Mouse (Mus musculus) lung, postnatal 36 days (tissue): ENCODE data around the gene Sertad1.
"Not testable (repeated sequence)": the region's sequence is repeated elsewhere in the genome, so short reads cannot be mapped to it uniquely, and the experiment has no call there.

Experiments used
- DNase-seq: peaks from one replicate; pipeline ENCODE4 v3.0.0; 2022; ENCODE audit warnings: mixed read lengths

The Sertad1 gene

GRCm38 (mm10) chr7:27473835-27474489 is 12.7 kb upstream of the Sertad1 start:
- no peak for DNase-seq

GRCm38 (mm10) chr7:27474490-27474954 is 12.2 kb upstream of the Sertad1 start:
- DNase-seq, result peak; percentile 100

- no peak for DNase-seq
Observed at GRCm38 (mm10) chr7:27475596-27475995, 11.1 kb upstream of the Sertad1 start.

GRCm38 (mm10) chr7:27476098-27476635 is 10.5 kb upstream of the Sertad1 start:
- DNase-seq, result no peak

GRCm38 (mm10) chr7:27478561-27478960 is 8.1 kb upstream of the Sertad1 start:
- no peak for DNase-seq

- no peak for DNase-seq
Observed at GRCm38 (mm10) chr7:27479750-27480149, 7.0 kb upstream of the Sertad1 start.

GRCm38 (mm10) chr7:27480506-27480905 is 6.2 kb upstream of the Sertad1 start:
- no peak for DNase-seq

- DNase-seq, result no peak
Observed at GRCm38 (mm10) chr7:27480927-27481626, 5.6 kb upstream of the Sertad1 start.

GRCm38 (mm10) chr7:27481627-27481969 is 5.1 kb upstream of the Sertad1 start:
- peak; percentile 92 for DNase-seq

- DNase-seq, result no peak
Observed at GRCm38 (mm10) chr7:27483860-27484259, 2.9 kb upstream of the Sertad1 start.

GRCm38 (mm10) chr7:27486102-27486769 is 474 bp upstream of the Sertad1 start:
- DNase-seq, result peak; percentile 68

GRCm38 (mm10) chr7:27487740-27488268 is 1.1 kb downstream of the Sertad1 start:
- DNase-seq, result peak; percentile 87

GRCm38 (mm10) chr7:27489270-27489869 is 2.7 kb downstream of the Sertad1 start:
- no peak for DNase-seq

GRCm38 (mm10) chr7:27490227-27490542 is 3.5 kb downstream of the Sertad1 start:
- no peak for DNase-seq

GRCm38 (mm10) chr7:27490543-27491329 is 4.0 kb downstream of the Sertad1 start:
- peak; percentile 97 for DNase-seq

- DNase-seq, result peak; percentile 64
Observed at GRCm38 (mm10) chr7:27491856-27492255, 5.1 kb downstream of the Sertad1 start.

GRCm38 (mm10) chr7:27493022-27493421 is 6.3 kb downstream of the Sertad1 start:
- peak; percentile 75 for DNase-seq

- peak; percentile 66 for DNase-seq
Observed at GRCm38 (mm10) chr7:27493450-27493849, 6.7 kb downstream of the Sertad1 start.

GRCm38 (mm10) chr7:27494659-27495367 is 8.1 kb downstream of the Sertad1 start:
- not testable (repeated sequence) for DNase-seq

- peak; percentile 63 for DNase-seq
Observed at GRCm38 (mm10) chr7:27499036-27499435, 12.3 kb downstream of the Sertad1 start, which contains the start of gene Prx. TSS of gene Prx (plus strand) at chr7:27499324.

GRCm38 (mm10) chr7:27501620-27502019 is 14.9 kb downstream of the Sertad1 start:
- peak; percentile 78 for DNase-seq
